7 mouse cellular contexts compared by ENCODE assay signal in the genomic region with DNA sequence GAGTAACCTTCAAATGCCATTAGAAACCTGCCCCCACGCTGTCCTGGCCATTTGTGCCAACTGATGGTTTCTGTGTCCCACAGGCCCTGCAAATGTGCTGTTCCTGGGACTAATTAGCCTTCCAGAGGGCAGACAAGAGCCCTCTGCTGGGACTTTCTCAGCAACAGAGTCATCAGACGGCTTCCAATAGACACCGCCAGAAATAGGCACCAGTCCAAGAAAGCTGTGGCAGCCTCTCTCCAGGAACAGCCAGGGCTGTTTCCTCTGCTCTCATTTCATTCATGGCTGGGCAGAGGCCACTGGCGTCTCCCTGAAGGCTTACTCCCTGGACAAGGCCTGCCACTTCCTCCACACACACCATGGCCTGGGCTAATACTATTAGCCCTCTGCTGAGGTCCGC.
DNase-seq lines count a peak whose midpoint lies in the region; ATAC-seq and TF ChIP-seq lines count a peak whose summit lies in the region.

No protein-coding gene starts in this region.

- H3K4me3 ChIP-seq in limb, embryonic 13.5 days = no peak overlapping the region
- H3K4me3 ChIP-seq in limb, embryonic 10.5 days = no peak overlapping the region
- H3K4me3 ChIP-seq in stomach, postnatal 0 days (ENCODE audit: low read depth, low read length) = no peak overlapping the region

- H3K4me1 ChIP-seq in limb, embryonic 13.5 days = peaks cover 12% of the 10 kb centered on the region
- no peaks in the 10 kb centered on the region; the same call in 1 of the 2 replicates for H3K4me1 ChIP-seq in limb, embryonic 10.5 days
- H3K4me1 ChIP-seq in stomach, postnatal 0 days (replicated peaks; ENCODE audit: control insufficient read depth, insufficient read depth) = no peaks in the 10 kb centered on the region

- H3K27me3 ChIP-seq in limb, embryonic 13.5 days = no peaks in the 10 kb centered on the region
- no peaks in the 10 kb centered on the region for H3K27me3 ChIP-seq in limb, embryonic 10.5 days (ENCODE audit: low read depth, poor library complexity, severe bottlenecking)
- H3K27me3 ChIP-seq in stomach, postnatal 0 days (ENCODE audit: control insufficient read depth, insufficient read depth, low read length) = no peaks in the 10 kb centered on the region

- no peak overlapping the region for H3K9ac ChIP-seq in limb, embryonic 13.5 days
- no peak overlapping the region for H3K9ac ChIP-seq in stomach, postnatal 0 days (ENCODE audit: low read length)

- WGBS in limb, embryonic 13.5 days = 46% methylated on average over 5 of the region's 5 CpGs
- WGBS in limb, embryonic 10.5 days = 78% methylated on average over 5 of the region's 5 CpGs
- WGBS in stomach, postnatal 0 days = 56% methylated on average over 5 of the region's 5 CpGs

- peak; percentile 51; the same call in 1 of the 2 replicates for ATAC-seq in limb, embryonic 13.5 days (ENCODE audit: low FRiP score, low read depth)
- 0 out of 2 replicates have a peak, but pooled peaks have one; percentile 45 for ATAC-seq in common myeloid progenitor, adult 5-6 weeks (replicated peaks; ENCODE audit: low read depth, poor library complexity, severe bottlenecking)
- ATAC-seq in stomach, postnatal 0 days (ENCODE audit: low FRiP score, low TSS enrichment) = no peak

- TF ChIP-seq CTCF in stomach, postnatal 0 days (IDR thresholded peaks at IDR 0.05; ENCODE audit: low read depth) = 0 out of 2 replicates have a peak, but pooled peaks have one; percentile 21

- no peak overlapping the region for H3K4me2 ChIP-seq in limb, embryonic 13.5 days (replicated peaks)
- no peak overlapping the region for H3K4me2 ChIP-seq in stomach, postnatal 0 days (replicated peaks; ENCODE audit: low read depth)

- H3K36me3 ChIP-seq in limb, embryonic 13.5 days = no peaks in the 10 kb centered on the region
- no peaks in the 10 kb centered on the region for H3K36me3 ChIP-seq in limb, embryonic 10.5 days
- H3K36me3 ChIP-seq in stomach, postnatal 0 days (ENCODE audit: control insufficient read depth, insufficient read depth, low read length) = no peaks in the 10 kb centered on the region

- TF ChIP-seq EP300 in stomach, postnatal 0 days (optimal IDR thresholded peaks at IDR 0.05) = no peak

- no peak for DNase-seq in limb, embryonic 10.5 days (ENCODE audit: low spot score)
- DNase-seq in brain, embryonic 18.5 days (ENCODE audit: low read depth, low spot score) = peak; percentile 37
- DNase-seq in kidney, postnatal 14 days = peak; percentile 62
- DNase-seq in stomach, postnatal 0 days (ENCODE audit: low spot score) = peak; percentile 26
- DNase-seq in thymus, postnatal 10 days (ENCODE audit: low spot score in 2 of 2) = no peak

- H3K9me3 ChIP-seq in limb, embryonic 13.5 days = no peaks in the 10 kb centered on the region
- H3K9me3 ChIP-seq in limb, embryonic 10.5 days (replicated peaks) = no peaks in the 10 kb centered on the region
- no peaks in the 10 kb centered on the region for H3K9me3 ChIP-seq in stomach, postnatal 0 days (ENCODE audit: control insufficient read depth, low read length)

- no peak overlapping the region for H3K27ac ChIP-seq in limb, embryonic 13.5 days
- no peak overlapping the region for H3K27ac ChIP-seq in limb, embryonic 10.5 days
- H3K27ac ChIP-seq in stomach, postnatal 0 days (replicated peaks) = no peak overlapping the region

Comparison
In these comparisons a context has a peak if more than half of its experiments do, and no peak if none do; other contexts are left out.
1. DNase-seq: peak in brain, embryonic 18.5 days (single experiment), kidney, postnatal 14 days (single experiment) and stomach, postnatal 0 days (single experiment); none in limb, embryonic 10.5 days (single experiment) and thymus, postnatal 10 days (0 of 2).